Comparison of ENCODE assay signal across 13 mouse cellular contexts in genomic region chr16:32264225-32264624, GRCm38 (mm10). TPM values are rescaled to one million over a fixed set of nuclear protein-coding genes. Genes with fewer than 3 reads are reported as not detected.
DNase-seq lines count a peak whose midpoint lies in the region; ATAC-seq and TF ChIP-seq lines count a peak whose summit lies in the region.
"Not testable (repeated sequence)": the region's sequence is repeated elsewhere in the genome, so short reads cannot be mapped to it uniquely, and the experiment has no call there.
"Had no signal": no experiment of that assay in that cellular context is flagged by ENCODE, and none has a peak within 500 bp of the region (broad histone marks: within the 10 kb centered on the region; RNA-seq: fewer than 3 reads in every experiment).

No protein-coding gene starts in this region.

- not testable (repeated sequence) for H3K9ac ChIP-seq in forebrain, postnatal 0 days; stomach, postnatal 0 days (ENCODE audit: low read length)

- TF ChIP-seq CTCF in forebrain, postnatal 0 days (IDR thresholded peaks at IDR 0.05; ENCODE audit: low read depth) = 0 out of 2 replicates have a peak, but pooled peaks have one; percentile 8
- TF ChIP-seq CTCF in stomach, postnatal 0 days (IDR thresholded peaks at IDR 0.05; ENCODE audit: low read depth) = peak; percentile 62

- H3K4me1 ChIP-seq in forebrain, postnatal 0 days (ENCODE audit: insufficient read depth); stomach, postnatal 0 days (replicated peaks; ENCODE audit: control insufficient read depth, insufficient read depth): not testable (repeated sequence)

- H3K9me3 ChIP-seq in forebrain, postnatal 0 days (ENCODE audit: low read length); stomach, postnatal 0 days (ENCODE audit: control insufficient read depth, low read length): not testable (repeated sequence)

- H3K27me3 ChIP-seq in forebrain, postnatal 0 days (ENCODE audit: insufficient read depth, low read length); stomach, postnatal 0 days (ENCODE audit: control insufficient read depth, insufficient read depth, low read length): not testable (repeated sequence)

- WGBS in forebrain, postnatal 0 days = 93% methylated on average over 2 of the region's 2 CpGs
- WGBS in stomach, postnatal 0 days = 89% methylated on average over 2 of the region's 2 CpGs

- not testable (repeated sequence) for ATAC-seq in forebrain, postnatal 0 days; stomach, postnatal 0 days (ENCODE audit: low FRiP score, low TSS enrichment)

- DNase-seq in ES-CJ7 (ENCODE audit: low read depth, low spot score) = peak; percentile 25
- DNase-seq in adrenal gland, postnatal 14 days = peak; percentile 29
- not testable (repeated sequence) for DNase-seq in forebrain, postnatal 0 days; stomach, postnatal 0 days (ENCODE audit: low spot score)
- peak; percentile 16 for DNase-seq in kidney, adult 18-20 months
- DNase-seq in liver = peak; percentile 43
- peak; percentile 26 for DNase-seq in lung, postnatal 25 days (ENCODE audit: low spot score)

- H3K4me3 ChIP-seq in forebrain, postnatal 0 days (ENCODE audit: low read depth, low read length); stomach, postnatal 0 days (ENCODE audit: low read depth, low read length): not testable (repeated sequence)

- not testable (repeated sequence) for TF ChIP-seq EP300 in stomach, postnatal 0 days (optimal IDR thresholded peaks at IDR 0.05)

- H3K36me3 ChIP-seq in forebrain, postnatal 0 days (ENCODE audit: insufficient read depth); stomach, postnatal 0 days (ENCODE audit: control insufficient read depth, insufficient read depth, low read length): not testable (repeated sequence)

- H3K27ac ChIP-seq in forebrain, postnatal 0 days (ENCODE audit: low read depth, low read length); stomach, postnatal 0 days (replicated peaks): not testable (repeated sequence)

- H3K4me2 ChIP-seq in forebrain, postnatal 0 days (ENCODE audit: low read depth); stomach, postnatal 0 days (replicated peaks; ENCODE audit: low read depth): not testable (repeated sequence)

RNA-seq across cellular contexts. Expression of gene Smco1, which starts 7.0 kb away (rescaled TPM):
- not detected in 2 replicates for total RNA-seq in adrenal gland, postnatal 14 days (2021)
- not detected in 2 replicates for total RNA-seq in forebrain, postnatal 0 days (2014; rRNA removed)
- not detected in 2 replicates for polyA plus RNA-seq in forebrain, postnatal 0 days (2015; fragmentation: Nextera tagmentation; extraction: Ambion mirVana)
- 0.06 and 0.08 TPM in 2 replicates for polyA plus RNA-seq in stomach, postnatal 0 days (2015; fragmentation: Nextera tagmentation; extraction: Ambion mirVana)
- total RNA-seq: left cerebral cortex, postnatal 36 days; megakaryocyte-erythroid progenitor cell, adult 5-6 weeks had no signal
- polyA plus RNA-seq: forebrain, embryonic 12.5 days; hindbrain, embryonic 16.5 days; kidney, embryonic 16.5 days; liver, embryonic 16.5 days had no signal

RNA-seq across cellular contexts. Expression of gene Rnf168, which starts 13.0 kb away (rescaled TPM):
- 22.2 and 22.8 TPM in 2 replicates for total RNA-seq in adrenal gland, postnatal 14 days (2021)
- total RNA-seq in forebrain, postnatal 0 days (2014; rRNA removed) = 38.6 and 39.1 TPM in 2 replicates
- polyA plus RNA-seq in forebrain, postnatal 0 days (2015; fragmentation: Nextera tagmentation; extraction: Ambion mirVana) = 18.6 and 26.1 TPM in 2 replicates
- 17.9 and 20.2 TPM in 2 replicates for polyA plus RNA-seq in stomach, postnatal 0 days (2015; fragmentation: Nextera tagmentation; extraction: Ambion mirVana)

RNA-seq across cellular contexts. Expression of gene Wdr53, which starts 17.2 kb away (rescaled TPM):
- 13.9 and 16.7 TPM in 2 replicates for total RNA-seq in adrenal gland, postnatal 14 days (2021)
- total RNA-seq in forebrain, postnatal 0 days (2014; rRNA removed) = 18.0 and 21.2 TPM in 2 replicates
- polyA plus RNA-seq in forebrain, postnatal 0 days (2015; fragmentation: Nextera tagmentation; extraction: Ambion mirVana) = 11.5 and 12.8 TPM in 2 replicates
- polyA plus RNA-seq in stomach, postnatal 0 days (2015; fragmentation: Nextera tagmentation; extraction: Ambion mirVana) = 17.7 and 22.3 TPM in 2 replicates

RNA-seq across cellular contexts. Expression of gene Fbxo45, which starts 17.3 kb away (rescaled TPM):
- total RNA-seq in adrenal gland, postnatal 14 days (2021) = 17.6 and 18.4 TPM in 2 replicates
- 45.2 and 51.0 TPM in 2 replicates for total RNA-seq in forebrain, postnatal 0 days (2014; rRNA removed)
- polyA plus RNA-seq in forebrain, postnatal 0 days (2015; fragmentation: Nextera tagmentation; extraction: Ambion mirVana) = 13.5 and 16.7 TPM in 2 replicates
- polyA plus RNA-seq in stomach, postnatal 0 days (2015; fragmentation: Nextera tagmentation; extraction: Ambion mirVana) = 11.7 and 11.8 TPM in 2 replicates
